Mouse (Mus musculus) gastrocnemius, postnatal 25 days (tissue): ENCODE results near the gene C87436. TPM values are rescaled to one million over a fixed set of nuclear protein-coding genes. Genes with fewer than 3 reads are reported as not detected.
"Not testable (repeated sequence)": the region's sequence is repeated elsewhere in the genome, so short reads cannot be mapped to it uniquely, and the experiment has no call there.

Experiments
- DNase-seq: peaks from one replicate; pipeline ENCODE4 v3.0.0; 2022
- total RNA-seq, 2 experiments: library from RNA; stranded (reverse); gene quantifications; 1 replicate in 1 of 2; 2 replicates in 1 of 2; pipeline ENCODE4 v1.2.3; 2021

The C87436 gene
- total RNA-seq, 2 experiments from 2014 or later = 6.1 to 6.4 TPM

- DNase-seq = no peak
Observed at GRCm38 (mm10) chr6:86485943-86486640, 47.9 kb downstream of the C87436 start.

GRCm38 (mm10) chr6:86487358-86488148 lies 49.4 kb downstream of the C87436 start:
- peak; percentile 89 for DNase-seq

- peak; percentile 58 for DNase-seq
Observed at GRCm38 (mm10) chr6:86488149-86488485, 49.9 kb downstream of the C87436 start.

DNA sequence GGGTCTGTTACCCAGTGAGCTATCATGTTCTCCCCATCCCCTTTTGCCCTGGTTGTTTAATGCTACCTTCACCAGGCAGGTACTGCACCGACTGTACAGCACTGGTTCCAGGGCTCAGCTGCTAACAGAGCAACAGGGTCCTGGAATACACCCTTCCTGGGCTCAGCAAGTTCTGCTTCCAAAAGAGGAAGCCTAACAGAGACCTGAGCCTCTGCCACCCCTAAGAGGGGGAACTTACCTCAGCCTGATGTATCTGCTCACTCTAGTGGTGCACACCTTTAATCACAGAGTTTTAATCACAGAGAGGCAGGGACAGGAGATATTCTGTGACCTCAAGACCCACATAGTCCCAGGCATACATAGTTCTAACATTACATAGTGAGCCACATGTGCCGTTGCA lies 51.8 kb downstream of the C87436 start:
- DNase-seq = no peak

- DNase-seq = not testable (repeated sequence)
Observed at GRCm38 (mm10) chr6:86490413-86490812, 52.2 kb downstream of the C87436 start.

DNA sequence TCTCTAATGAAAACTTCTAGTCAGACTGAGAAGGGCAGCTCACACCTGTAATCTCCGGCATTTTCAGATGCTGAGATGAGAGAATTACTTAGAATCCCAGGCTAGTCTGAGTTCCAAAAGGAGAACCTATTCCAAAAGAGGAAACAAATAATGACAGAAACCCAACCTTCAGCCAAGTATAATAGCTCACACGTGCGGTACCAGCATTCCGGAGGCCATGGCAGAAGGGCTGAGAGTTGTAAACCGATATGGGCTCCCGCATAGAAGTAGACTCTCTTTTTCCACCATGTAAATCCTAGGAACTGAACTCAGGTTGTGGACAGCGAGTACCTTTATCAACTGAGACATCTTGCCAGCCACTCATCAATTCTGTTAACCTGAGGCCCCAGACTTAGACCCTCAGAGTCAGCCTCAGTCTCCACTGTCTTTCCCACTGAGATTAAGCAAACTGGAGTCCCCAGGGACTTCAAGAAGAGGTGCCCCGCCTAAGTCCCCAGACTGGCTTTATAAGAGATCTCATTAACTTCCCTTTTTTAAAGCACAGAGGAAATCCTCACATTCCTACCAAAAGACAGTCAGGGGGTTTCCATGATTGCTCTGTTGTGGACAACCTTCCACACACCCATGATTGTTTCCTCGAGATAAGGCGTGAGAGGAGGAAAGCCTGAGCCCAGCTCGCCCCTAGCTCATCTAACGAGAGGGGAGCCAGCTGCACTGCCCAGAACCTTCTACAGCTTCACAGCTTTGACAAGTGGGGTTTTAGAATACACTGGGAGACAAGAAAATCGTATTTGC lies 55.5 kb downstream of the C87436 start:
- DNase-seq = no peak

DNA sequence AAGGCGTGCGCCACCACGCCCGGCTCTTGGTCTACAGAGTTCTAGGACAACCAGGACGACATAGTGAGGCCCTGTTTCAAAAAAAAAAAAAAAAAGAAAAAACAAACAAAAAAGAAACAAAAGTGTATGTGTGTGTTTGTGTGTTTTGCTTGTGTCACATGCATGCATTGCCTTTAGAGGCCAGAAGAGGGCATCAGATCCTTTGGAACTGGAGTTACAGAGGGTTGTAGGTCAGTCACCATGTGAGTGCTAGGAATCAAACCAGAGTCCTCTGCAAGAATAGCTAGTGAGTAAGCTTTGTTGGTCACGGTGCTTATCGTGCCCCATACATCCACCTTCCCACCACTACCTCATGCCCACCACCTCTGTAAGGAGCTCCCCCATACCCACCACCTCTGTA lies 56.6 kb downstream of the C87436 start:
- DNase-seq = no peak

- no peak for DNase-seq
Observed at GRCm38 (mm10) chr6:86495661-86496060, 57.5 kb downstream of the C87436 start.

DNA sequence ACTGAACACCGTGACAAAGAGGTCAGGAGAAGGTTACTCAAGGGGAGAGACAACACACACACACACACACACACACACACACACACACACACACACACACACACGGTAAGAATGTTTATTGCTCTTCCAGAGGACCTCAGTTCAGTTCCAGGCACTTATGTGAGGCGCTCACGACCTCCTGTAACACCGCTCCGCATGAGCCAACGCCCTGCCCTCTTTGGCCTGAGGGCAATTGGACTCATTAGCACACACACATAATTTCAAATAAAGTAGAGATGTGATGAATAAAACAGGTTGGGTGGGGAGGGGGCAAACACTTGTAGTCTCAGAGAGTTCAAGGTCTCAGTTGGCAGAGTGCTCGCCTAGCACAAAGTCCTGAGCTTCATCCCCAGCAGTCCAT lies 58.0 kb downstream of the C87436 start:
- DNase-seq = no peak

GRCm38 (mm10) chr6:86496585-86496984 lies 58.4 kb downstream of the C87436 start:
- no peak for DNase-seq

GRCm38 (mm10) chr6:86497071-86497815 lies 59.1 kb downstream of the C87436 start:
- DNase-seq = no peak

DNA sequence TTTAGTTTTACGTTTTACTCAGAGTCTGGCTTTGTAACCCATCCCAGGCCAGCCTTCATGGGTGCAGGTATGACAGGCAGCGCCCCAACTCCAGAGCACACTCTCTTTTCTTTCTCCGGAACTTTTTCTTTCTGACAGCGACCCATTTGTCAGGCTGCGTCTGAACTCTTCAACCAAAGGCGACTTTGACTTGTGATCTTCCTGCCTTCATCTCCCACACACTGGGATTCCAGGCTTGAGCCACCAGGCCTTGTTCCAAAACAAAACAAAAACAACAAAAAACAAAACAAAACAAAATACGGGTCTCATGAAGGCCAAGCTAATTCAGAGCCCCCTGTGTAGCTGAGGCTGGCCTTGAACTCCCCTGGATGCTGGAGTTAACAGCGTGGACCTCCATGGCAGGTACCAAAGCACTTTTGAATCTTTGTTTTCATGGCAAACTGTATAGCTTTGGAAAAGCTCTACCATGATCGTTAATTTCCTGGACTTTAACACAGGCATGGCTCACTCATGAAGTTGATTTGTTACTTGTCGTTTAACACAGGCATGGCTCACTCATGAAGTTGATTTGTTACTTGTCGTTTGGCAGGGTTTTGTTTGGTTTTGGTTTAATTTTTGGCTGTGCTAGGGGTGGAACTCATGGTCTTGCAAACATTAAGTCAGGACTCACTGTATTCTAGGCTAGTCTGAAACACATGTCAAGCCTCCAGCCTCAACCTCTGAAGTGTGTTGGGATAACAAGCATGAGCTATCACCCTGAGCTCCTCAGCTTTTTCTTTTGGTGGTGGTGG lies 60.0 kb downstream of the C87436 start:
- no peak for DNase-seq

GRCm38 (mm10) chr6:86499571-86500109 lies 61.5 kb downstream of the C87436 start:
- no peak for DNase-seq

- DNase-seq = no peak
Observed at GRCm38 (mm10) chr6:86503513-86503912, 65.3 kb downstream of the C87436 start.

GRCm38 (mm10) chr6:86505671-86506070 lies 67.5 kb downstream of the C87436 start:
- DNase-seq = no peak

- no peak for DNase-seq
Observed at GRCm38 (mm10) chr6:86506309-86506708, 68.1 kb downstream of the C87436 start.

GRCm38 (mm10) chr6:86507116-86507515 lies 68.9 kb downstream of the C87436 start:
- DNase-seq = no peak

- no peak for DNase-seq
Observed at GRCm38 (mm10) chr6:86508736-86509135, 70.6 kb downstream of the C87436 start.

DNA sequence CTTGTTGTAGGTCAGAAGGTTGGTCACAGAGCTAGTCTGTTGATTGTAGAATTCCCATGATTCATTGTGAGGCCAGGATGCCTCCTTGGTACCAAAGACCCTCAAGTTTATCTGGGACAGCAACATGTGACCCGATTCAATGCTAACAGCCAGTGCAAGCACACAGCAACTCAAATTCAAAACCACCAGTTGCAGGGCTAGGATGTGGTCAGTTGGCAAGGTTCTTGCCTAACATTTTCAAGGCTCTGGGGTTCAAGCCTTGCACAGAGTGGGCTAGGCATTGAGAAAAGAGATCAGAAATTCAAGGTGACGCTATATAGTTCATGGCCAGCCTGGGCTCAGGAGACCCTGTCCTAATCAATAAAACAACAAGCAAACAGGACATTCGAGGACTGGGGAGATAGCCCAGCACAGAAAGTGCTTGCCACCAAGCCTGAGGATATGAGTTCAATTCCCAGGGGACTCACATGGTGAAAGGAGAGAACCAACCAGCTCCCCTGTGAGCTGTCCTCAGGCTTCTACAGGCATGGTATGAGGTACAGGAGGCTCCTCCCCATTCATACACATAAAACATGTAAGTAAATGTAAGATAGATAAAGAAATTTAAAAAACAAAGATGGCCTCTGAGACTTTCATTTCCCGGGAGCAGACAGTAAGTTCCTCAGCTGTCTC lies 71.2 kb downstream of the C87436 start:
- no peak for DNase-seq

DNA sequence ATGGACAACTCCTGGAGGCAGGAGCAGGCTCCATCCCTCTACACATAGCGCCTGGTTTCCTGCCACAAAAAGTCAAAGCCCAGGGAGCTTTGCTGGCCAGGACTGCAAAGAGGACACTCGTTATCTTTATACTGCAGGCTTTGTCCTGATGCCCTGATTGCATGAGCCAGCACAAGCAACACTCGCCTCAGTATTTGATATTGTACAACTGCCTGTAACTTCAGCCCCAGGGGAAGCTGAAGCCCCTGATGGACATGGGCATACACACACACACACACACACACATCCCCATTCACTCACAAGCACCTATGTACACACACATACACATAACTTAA lies 71.7 kb downstream of the C87436 start:
- no peak for DNase-seq

- DNase-seq = no peak
Observed at GRCm38 (mm10) chr6:86510979-86511378, 72.8 kb downstream of the C87436 start.
